Mouse (Mus musculus) c-Kit-positive CD71-negative TER-119-negative erythroid progenitor cells, embryonic 14.5 days (primary cell): ENCODE measurements around the gene Gli3.

Experiments
- DNase-seq: peaks from one replicate; pipeline ENCODE4 v3.0.0-alpha.2; 2013; ENCODE audit warnings: low read depth

Gli3 gene

GRCm38 (mm10) chr13:15495820-15496219 lies 32.8 kb downstream of the Gli3 start:
- DNase-seq, result no peak

DNA sequence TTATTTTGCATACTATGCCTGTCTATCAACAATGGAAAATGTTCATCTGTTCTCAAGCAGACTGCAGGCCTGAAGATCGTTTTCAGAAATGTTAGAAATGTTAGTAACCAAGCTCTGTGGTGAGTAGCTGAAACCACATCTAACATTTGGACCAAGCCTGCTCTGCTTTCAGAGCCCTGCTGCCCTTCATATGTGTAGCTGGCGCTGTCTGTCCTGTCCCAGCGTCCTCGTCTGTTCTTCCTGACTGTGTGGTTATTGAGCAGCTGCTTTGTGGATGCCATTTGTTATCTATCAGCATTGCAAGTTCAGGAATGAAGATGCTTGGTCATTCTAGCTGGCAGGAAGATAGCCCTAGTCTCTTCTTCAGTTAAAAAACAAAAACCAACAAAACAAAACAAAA lies 35.3 kb downstream of the Gli3 start:
- no peak for DNase-seq

- no peak for DNase-seq
Observed at GRCm38 (mm10) chr13:15510925-15511324, 47.9 kb downstream of the Gli3 start.

DNA sequence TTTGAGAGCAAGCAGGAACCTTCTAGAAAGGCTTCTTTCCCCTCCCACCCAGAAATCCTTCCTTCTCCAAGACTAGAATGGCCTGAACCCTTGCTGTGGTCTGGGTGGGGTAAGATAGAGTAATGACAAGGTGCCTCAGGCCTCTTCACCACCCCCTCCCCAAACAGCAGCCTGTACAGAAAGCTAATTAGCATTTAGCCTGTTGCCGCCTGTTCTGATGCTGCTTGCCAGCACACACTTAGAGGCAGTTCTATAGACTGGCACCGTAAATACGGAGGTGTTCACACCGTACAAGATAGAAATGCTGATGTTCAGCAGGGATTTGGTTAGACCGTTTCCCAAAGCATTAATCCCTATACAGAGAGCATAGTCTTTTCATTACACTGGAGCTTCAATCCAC lies 50.1 kb downstream of the Gli3 start:
- no peak for DNase-seq

DNA sequence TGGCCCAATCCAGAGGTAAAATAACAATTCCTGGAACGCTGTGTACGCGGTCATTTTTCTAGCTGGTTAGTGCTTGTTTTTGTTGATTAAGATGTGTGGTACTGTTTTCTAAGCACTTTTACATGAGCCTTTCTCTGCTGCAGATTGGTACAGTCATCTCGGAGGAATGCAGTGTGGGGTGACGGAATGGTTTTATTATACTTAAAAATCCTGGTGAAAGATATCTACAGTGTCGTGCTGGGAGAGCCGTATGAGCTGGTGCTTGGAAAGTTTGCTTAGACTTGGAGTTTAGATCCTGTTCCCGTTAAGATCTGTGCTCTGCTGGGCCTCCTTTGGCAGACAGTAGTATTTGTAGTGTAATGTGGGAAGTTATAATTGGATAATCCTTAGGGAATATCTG lies 51.0 kb downstream of the Gli3 start:
- DNase-seq, result no peak

DNA sequence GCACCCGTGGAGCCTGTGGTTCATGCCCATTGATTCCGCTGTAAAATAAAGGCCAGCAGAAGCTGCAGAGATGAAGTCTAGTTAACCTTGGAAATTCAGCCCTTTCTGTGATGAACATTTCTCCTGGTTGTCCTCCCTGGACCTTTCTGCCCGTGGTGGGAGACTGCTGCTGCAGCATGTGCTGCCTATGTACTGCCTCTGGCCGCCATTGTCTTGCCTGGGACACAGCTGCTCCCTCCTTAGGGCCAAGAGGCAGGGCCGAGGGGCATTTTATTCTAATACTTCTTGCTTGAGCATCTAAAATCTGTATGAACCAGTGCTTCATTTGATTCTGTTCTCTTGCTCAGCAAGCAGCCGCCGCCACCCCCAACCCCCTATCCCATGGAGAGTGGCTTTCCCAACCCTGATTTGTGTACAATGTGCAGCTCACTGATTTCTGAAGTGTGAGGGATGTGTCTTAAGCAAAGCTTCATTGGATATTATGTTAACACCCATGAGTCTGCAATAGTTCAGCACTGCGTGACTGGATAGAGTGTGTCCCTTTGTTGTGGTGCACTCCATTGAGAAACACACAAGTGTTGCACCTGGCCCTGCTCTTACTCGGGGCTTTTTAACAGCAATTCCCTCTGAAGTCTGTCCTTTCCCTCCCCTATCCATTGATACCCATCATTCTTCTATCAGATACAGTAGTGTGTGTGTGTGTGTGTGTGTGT lies 54.2 kb downstream of the Gli3 start:
- no peak for DNase-seq

DNA sequence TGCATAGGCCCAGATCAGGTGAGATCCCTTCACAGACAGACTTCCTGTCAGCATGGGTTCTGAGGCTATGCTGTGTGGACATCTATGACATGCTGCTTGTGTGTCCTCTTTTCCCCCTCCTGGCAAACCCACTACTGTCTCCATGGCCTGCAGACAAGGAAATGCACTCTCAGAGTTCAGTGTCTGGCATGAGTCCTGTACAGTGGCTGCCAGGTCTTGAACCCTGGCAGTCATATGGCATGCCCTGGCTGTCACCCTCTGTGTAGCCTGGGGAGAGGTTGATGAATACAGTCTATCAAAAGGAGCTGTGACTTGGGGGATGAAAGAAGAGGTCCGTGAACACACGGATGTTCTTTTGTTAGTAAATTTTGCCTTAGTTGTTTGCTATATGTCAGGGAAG lies 57.3 kb downstream of the Gli3 start:
- DNase-seq, result no peak

GRCm38 (mm10) chr13:15522153-15522552 lies 59.1 kb downstream of the Gli3 start:
- DNase-seq, result no peak

- no peak for DNase-seq
Observed at GRCm38 (mm10) chr13:15524208-15524607, 61.2 kb downstream of the Gli3 start.

DNA sequence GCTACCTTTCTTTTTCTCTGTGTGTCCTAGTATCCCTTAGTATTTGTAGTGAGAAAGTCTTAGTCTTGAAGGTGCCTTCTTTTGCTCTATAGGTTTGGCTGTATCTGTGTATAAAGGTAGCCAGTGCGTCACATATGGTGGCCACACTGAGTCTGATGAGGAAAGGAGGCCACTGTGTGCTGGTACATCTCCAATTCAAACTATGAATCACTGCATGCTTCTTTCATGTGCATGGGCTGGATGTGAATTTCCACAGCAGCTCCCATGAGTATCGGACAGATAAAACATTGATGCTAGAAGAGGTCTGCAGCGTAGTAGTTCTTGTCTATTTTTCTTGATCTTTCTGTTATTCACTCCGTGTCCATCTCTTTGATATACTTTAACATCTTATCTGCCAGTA lies 63.7 kb downstream of the Gli3 start:
- DNase-seq, result no peak

DNA sequence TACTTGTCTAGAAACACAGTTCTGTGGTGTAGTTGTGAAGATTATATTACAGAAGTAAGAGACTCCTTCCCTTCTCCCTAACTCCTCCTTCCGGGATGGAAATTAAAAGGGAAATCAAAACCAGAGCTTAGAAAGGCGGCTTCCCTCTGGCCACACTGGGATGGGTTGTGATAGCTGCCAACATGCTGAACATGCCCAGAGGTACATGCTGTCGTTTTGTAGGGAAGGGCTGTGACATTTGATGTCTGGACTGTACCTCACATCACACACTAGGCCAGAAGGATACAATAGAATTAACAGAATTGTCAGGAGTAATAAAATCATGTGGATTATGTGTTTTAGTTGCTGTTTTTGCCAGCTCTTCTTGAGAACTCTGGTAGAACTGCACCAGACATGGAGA lies 68.5 kb downstream of the Gli3 start:
- DNase-seq, result no peak

DNA sequence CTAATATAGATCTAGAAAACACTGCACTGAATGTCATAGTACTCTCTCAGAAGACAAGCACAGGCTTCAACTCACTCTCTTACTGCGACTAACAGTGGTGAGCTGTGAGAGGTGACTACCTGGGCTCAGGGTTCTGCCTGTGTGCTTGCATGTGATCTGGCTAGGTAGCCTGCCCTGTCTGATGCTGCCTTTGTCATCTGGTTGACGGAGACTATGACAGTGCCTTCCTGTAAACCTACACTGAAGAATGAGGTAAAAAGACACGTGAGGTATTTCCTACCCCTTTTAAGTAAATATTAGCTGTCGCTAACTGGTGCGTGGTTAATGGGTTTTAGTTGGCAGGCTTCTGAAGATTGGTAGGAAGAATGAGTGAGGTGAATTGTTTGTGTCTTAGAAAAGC lies 74.2 kb downstream of the Gli3 start:
- DNase-seq, result no peak

DNA sequence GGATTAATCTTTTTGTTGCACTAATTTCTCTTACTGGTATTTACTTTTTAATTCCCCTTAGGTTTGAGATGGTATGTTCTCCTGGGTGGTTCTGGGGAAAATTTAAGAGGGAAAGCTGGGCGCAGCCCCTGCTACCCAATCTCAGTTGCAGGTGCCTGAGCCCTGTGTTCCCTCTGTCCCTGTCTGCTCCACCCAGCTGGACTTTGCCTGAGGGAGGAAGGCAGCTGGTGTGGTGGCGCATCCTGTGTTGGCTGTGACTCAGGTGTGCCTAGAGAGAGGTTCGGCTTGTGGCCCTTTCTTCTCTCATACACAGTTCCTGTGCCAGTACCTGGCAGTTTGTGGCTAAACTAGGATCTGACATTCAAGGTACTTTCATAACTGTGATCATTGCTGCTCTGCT lies 74.6 kb downstream of the Gli3 start:
- no peak for DNase-seq

- no peak for DNase-seq
Observed at GRCm38 (mm10) chr13:15538389-15538788, 75.4 kb downstream of the Gli3 start.

GRCm38 (mm10) chr13:15542053-15542452 lies 79.0 kb downstream of the Gli3 start:
- DNase-seq, result no peak

DNA sequence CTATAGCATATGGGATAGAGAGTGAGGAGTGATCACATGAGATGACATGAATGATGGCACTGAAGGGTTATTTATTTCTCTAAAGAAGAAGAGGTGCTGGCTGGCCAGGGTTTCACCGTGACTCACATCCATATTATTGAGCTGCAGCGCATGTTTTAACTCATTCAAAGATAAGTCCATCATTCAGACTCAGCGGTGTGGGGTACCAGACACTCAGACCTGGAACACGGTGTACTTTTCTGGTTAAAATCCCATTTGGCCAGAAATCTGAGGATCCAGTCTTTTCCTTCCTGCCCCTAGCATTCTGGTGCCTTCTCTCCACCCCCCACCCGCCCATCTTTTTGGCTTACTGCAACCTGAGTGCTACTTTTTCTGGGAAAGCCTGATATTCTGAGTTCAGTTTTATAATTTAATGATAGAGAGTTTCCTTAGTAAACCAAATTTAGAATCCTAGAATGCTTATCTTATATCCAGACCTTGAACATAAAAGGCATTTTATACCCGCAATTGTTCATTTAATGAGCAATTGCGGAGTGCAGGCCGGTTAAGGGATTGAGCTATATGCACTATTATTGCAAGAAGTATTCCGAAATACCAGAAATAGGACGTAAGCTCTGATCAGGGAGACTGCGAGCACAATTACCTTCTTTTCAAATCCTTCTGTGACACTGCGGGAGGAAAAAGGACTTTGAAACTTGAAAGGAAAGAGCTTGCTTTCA lies 80.3 kb downstream of the Gli3 start:
- DNase-seq, result no peak

DNA sequence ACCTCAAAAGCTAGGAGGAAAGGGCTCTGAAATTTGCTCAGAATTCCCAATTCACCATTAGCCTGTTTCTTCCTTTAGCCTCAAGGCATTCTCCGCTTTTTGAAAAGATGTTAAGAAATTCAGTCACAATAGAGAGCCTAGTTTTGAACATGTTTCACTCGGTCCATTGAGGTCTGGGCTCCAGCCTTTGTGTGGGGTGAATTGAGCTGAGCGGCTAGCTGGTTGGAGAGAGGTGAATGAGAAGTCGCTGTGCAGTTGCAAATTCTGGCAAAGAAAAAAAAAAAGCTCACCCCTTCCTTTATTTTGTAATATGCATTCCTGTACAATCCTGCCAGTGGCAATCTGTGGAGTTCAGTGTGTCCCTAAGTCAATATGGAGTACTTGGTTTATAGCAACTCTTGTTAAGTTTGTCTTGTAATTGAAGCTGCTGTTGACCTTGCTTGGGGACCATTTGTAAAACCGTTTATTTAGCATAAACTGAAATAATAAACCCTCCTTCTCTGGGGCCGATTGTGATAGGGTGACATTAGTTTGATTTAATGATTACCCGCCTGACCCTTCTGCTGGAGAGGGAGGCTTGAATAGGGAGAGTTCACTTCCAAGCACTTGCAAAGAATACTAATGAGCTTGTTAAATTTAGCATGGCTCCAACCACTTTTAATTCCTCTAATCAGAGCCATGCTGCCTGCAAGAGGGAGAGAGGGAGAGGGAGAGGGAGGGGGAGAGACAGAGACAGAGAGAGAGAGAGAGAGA lies 81.0 kb downstream of the Gli3 start:
- no peak for DNase-seq

DNA sequence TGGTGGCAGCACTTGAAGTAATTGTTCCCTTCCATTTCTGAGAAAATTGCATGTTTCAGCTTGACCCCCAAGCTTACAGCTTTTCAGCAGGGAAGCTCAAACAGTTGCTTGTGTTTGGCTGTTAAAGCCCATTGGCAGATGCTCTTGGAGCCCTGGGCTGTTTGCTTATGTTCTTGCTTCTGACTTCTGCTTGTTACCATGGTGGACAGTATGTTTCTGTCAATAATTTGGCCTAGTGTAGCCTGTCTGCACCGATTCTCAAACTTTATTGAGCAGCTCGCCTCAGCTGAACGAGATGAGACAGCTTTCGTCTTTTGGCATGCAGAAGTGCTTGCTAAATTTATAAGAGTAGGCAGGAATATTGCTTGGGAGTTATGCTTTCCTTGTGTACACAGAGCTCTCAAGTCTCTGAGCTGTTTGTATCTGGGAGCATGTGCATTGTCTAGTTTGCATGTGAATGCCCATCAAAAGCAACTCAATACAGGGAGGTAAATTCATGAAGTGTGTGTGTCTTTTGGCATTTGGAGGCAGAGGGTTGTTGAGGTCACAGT lies 82.4 kb downstream of the Gli3 start:
- no peak for DNase-seq

DNA sequence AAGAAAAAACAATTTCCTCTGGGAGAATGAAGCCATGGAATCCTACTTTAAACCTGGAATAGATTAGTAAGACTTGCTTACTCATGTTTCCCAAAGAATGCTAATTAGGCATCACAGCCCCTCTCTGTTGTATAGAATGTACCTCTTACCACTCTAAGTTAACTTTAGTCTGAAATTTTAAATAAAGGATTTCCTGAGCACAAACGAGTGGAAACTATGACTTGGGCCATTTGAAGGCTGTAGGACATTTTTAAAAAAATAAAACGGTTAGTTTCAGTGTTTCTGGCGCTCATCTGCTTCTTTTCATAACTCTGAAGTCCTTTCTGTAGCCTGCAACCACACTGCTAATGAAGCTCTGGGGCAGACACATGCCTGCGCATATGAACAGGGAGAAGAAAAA lies 83.2 kb downstream of the Gli3 start:
- DNase-seq, result no peak

GRCm38 (mm10) chr13:15549466-15549865 lies 86.4 kb downstream of the Gli3 start:
- DNase-seq, result no peak

GRCm38 (mm10) chr13:15550027-15550602 lies 87.1 kb downstream of the Gli3 start:
- DNase-seq, result no peak

- DNase-seq, result no peak
Observed at GRCm38 (mm10) chr13:15550731-15551130, 87.7 kb downstream of the Gli3 start.

DNA sequence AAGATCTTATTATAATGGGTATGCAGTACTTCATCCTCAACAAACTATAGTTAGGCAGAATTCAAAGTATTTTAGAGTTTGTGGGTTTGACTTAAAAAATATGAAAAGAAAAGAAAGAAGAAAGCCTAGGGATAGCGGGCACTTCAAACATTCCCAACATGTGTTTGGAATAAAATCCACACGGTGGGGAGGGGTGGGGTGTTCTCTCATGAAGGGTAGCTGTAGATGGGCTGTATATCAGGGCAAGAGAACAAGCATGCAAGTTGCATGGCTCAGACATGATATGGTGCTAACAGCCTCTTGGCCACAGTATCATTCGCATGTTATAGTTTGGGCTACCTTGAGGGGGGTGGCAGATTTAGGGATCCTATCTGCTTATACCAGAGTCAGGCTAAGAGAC lies 89.0 kb downstream of the Gli3 start:
- no peak for DNase-seq
